Mouse (Mus musculus) hindbrain, embryonic 11.5 days (tissue): ENCODE data around the gene Adk. TPM values are rescaled to one million over a fixed set of nuclear protein-coding genes. Genes with fewer than 3 reads are reported as not detected.

Experiments
- ATAC-seq: fragments of 200-750 bp; cut with Nextera tagmentation; 2 replicates; pipeline ENCODE4 v1.8.0; 2017; ENCODE audit warnings: mild to moderate bottlenecking, moderate TSS enrichment, moderate library complexity; ENCODE audit not compliant: low FRiP score
- DNase-seq: peaks from one replicate; pipeline ENCODE4 v3.0.0-alpha.2; 2015; ENCODE audit warnings: low spot score
- H3K27ac ChIP-seq: fragments of 300-500 bp; sonication (generic); 2 replicates; pipeline ENCODE4 v1.5.1; 2014; ENCODE audit warnings: mild to moderate bottlenecking, low read depth, low read length
- H3K27me3 ChIP-seq: fragments of 300-500 bp; sonication (generic); 2 replicates; pipeline ENCODE4 v1.6.1; 2014; ENCODE audit warnings: mild to moderate bottlenecking, low read length, moderate library complexity, mixed read lengths; ENCODE audit not compliant: control insufficient read depth, insufficient read depth
- H3K36me3 ChIP-seq: fragments of 300-500 bp; sonication (generic); 2 replicates; pipeline ENCODE4 v1.6.1; 2014; ENCODE audit warnings: mild to moderate bottlenecking, low read length, moderate library complexity, mixed read lengths; ENCODE audit not compliant: control insufficient read depth, insufficient read depth
- H3K4me1 ChIP-seq: fragments of 300-500 bp; sonication (generic); replicated peaks from 2 replicates; pipeline ENCODE4 v1.6.1; 2014; ENCODE audit warnings: low read length, mixed read lengths; ENCODE audit not compliant: control insufficient read depth, insufficient read depth
- H3K4me2 ChIP-seq: fragments of 300-500 bp; sonication (generic); replicated peaks from 2 replicates; pipeline ENCODE4 v1.6.1; 2014; ENCODE audit warnings: mild to moderate bottlenecking, low read depth, low read length
- H3K4me3 ChIP-seq: fragments of 300-500 bp; sonication (generic); 2 replicates; pipeline ENCODE4 v1.5.1; 2014; ENCODE audit warnings: low read depth, low read length
- H3K9ac ChIP-seq: fragments of 300-500 bp; sonication (generic); 2 replicates; pipeline ENCODE4 v1.6.1; 2014; ENCODE audit warnings: low read depth, low read length
- H3K9me3 ChIP-seq: fragments of 300-500 bp; sonication (generic); 2 replicates; pipeline ENCODE4 v1.6.1; 2016; ENCODE audit warnings: low read length; ENCODE audit not compliant: control insufficient read depth
- WGBS: fragments of 180-500 bp; shearing (Covaris S2); extraction: QIAGEN DNeasy Blood & Tissue Kit; methylation state at CpG from one replicate; pipeline ENCODE4 v1.1.7; 2014; 5-methylcytosine and 5-hydroxymethylcytosine counted together
- polyA plus RNA-seq: library from polyadenylated mRNA; unstranded; fragments of >200 nt; fragmentation: Nextera tagmentation; extraction: Ambion mirVana; gene quantifications from 2 replicates; pipeline ENCODE4 v1.2.1, GENCODE M21; 2014

Gene Adk
- polyA plus RNA-seq, 1 experiment from 2014 or later = 107 TPM

DNA sequence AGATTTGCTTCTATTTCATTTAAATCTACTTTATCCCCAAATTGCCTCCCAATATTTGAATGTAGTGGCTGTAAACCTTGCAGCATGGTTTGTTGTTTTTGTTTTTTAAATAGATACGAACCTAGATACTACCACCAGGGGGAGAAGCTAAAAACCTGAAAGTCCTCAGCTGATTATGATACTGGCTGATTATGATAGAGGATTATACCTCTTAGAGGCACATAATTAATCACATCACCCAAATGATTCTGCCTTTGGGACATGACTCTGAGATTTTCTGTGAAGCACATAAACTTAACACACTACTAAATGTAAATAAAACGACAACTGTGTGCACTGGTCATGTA is 201.6 kb downstream of the Adk start:
- Histone ChIP-seq H3K4me3 (no peak overlapping the region), H3K4me1 (no peaks in the 10 kb centered on the region; the same call in 1 of the 2 replicates), H3K27me3 (no peaks in the 10 kb centered on the region), H3K9ac (no peak overlapping the region), H3K36me3 (no peaks in the 10 kb centered on the region), H3K27ac (peak overlapping the region; percentile 86), H3K4me2 (no peak overlapping the region), H3K9me3 (no peaks in the 10 kb centered on the region)
- ATAC-seq (0 out of 2 replicates have a peak, but pooled peaks have one; percentile 18), DNase-seq (peak; percentile 44)
- 68% methylated on average over 2 of the region's 2 CpGs for WGBS

- H3K4me2 ChIP-seq = no peak overlapping the region
- ATAC-seq = no peak
Measured at GRCm38 (mm10) chr14:21268229-21268628, 215.9 kb downstream of the Adk start.

GRCm38 (mm10) chr14:21271472-21271871 is 219.1 kb downstream of the Adk start:
- no peak overlapping the region for H3K9ac ChIP-seq
- DNase-seq = no peak
- ATAC-seq = no peak
- 73% methylated on average over 4 of the region's 4 CpGs for WGBS
- no peak overlapping the region for H3K4me3 ChIP-seq
- H3K27ac ChIP-seq = no peak overlapping the region
- no peaks in the 10 kb centered on the region for H3K9me3 ChIP-seq
- no peaks in the 10 kb centered on the region for H3K27me3 ChIP-seq
- no peak overlapping the region for H3K4me2 ChIP-seq
- H3K36me3 ChIP-seq = no peaks in the 10 kb centered on the region
- H3K4me1 ChIP-seq = no peaks in the 10 kb centered on the region

More at GRCm38 (mm10) chr14:21268229-21268628, 215.9 kb downstream of the Adk start:
- no peak overlapping the region for H3K27ac ChIP-seq
- 87% methylated on average over 8 of the region's 8 CpGs for WGBS
- no peaks in the 10 kb centered on the region for H3K4me1 ChIP-seq
- no peak for DNase-seq
- no peak overlapping the region for H3K4me3 ChIP-seq
- H3K9me3 ChIP-seq = no peaks in the 10 kb centered on the region
- H3K27me3 ChIP-seq = no peaks in the 10 kb centered on the region
- H3K9ac ChIP-seq = no peak overlapping the region
- H3K36me3 ChIP-seq = no peaks in the 10 kb centered on the region

DNA sequence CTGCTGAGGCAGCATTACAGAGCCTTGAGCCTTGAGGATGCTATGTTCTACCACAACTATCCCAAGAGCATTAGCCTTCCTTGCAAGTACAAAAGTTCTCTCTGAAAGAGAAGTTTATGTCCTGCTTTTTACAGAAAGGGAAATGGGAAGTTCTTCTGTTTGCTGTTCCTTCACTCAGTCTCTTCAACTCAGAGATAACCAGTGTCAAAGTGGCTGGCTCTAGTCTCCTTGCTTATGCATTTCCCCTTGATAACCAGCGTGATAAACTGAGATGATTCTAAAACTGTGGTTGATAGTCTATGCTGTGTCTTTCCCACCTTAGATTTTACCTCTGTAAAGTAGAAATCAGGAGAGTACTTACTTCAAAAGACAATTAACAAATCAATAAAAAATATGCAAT is 223.4 kb downstream of the Adk start:
- no peaks in the 10 kb centered on the region for H3K36me3 ChIP-seq
- no peaks in the 10 kb centered on the region for H3K9me3 ChIP-seq
- no peaks in the 10 kb centered on the region for H3K27me3 ChIP-seq
- DNase-seq (no peak), ATAC-seq (no peak)
- H3K4me3 ChIP-seq = no peak overlapping the region
- H3K9ac ChIP-seq = no peak overlapping the region
- no peaks in the 10 kb centered on the region for H3K4me1 ChIP-seq
- no peak overlapping the region for H3K4me2 ChIP-seq
- WGBS = 98% methylated on average over 1 of the region's 1 CpGs
- no peak overlapping the region for H3K27ac ChIP-seq

- 96% methylated on average over 2 of the region's 2 CpGs for WGBS
Measured at GRCm38 (mm10) chr14:21278290-21278689, 225.9 kb downstream of the Adk start.

GRCm38 (mm10) chr14:21278907-21279535 is 226.6 kb downstream of the Adk start:
- H3K27me3 ChIP-seq = no peaks in the 10 kb centered on the region
- WGBS = 75% methylated on average over 6 of the region's 6 CpGs
- ATAC-seq = no peak
- no peaks in the 10 kb centered on the region for H3K9me3 ChIP-seq
- no peak for DNase-seq
- H3K27ac ChIP-seq = no peak overlapping the region
- no peak overlapping the region for H3K4me2 ChIP-seq
- no peaks in the 10 kb centered on the region for H3K4me1 ChIP-seq
- H3K36me3 ChIP-seq = no peaks in the 10 kb centered on the region
- no peak overlapping the region for H3K4me3 ChIP-seq
- H3K9ac ChIP-seq = no peak overlapping the region

More at GRCm38 (mm10) chr14:21278290-21278689, 225.9 kb downstream of the Adk start:
- Histone ChIP-seq H3K36me3 (no peaks in the 10 kb centered on the region), H3K9me3 (no peaks in the 10 kb centered on the region), H3K4me1 (no peaks in the 10 kb centered on the region), H3K9ac (no peak overlapping the region), H3K27me3 (no peaks in the 10 kb centered on the region), H3K4me2 (no peak overlapping the region), H3K27ac (no peak overlapping the region), H3K4me3 (no peak overlapping the region)
- ATAC-seq = no peak
- DNase-seq = no peak

DNA sequence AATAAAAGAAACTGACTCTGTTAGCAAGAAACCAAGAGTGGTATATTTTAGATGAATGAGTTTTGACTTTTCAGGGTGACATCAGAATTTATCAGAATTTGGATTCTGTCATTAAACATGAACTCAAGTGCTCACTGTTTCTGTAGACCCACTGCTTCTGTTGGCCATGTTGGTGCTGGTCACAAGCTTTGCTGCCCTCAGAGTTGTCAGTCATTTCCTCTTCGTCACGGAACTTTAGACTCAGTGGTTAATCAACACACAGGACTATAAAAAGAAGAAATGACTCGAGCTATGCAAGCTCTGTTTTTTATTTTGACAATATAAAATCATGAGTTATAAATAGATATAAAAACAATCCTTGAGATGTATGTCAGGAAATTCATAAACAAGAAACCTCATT is 228.1 kb downstream of the Adk start:
- Histone ChIP-seq H3K4me3 (no peak overlapping the region), H3K9ac (no peak overlapping the region), H3K9me3 (no peaks in the 10 kb centered on the region), H3K27ac (no peak overlapping the region), H3K4me1 (no peaks in the 10 kb centered on the region), H3K27me3 (no peaks in the 10 kb centered on the region), H3K4me2 (no peak overlapping the region), H3K36me3 (no peaks in the 10 kb centered on the region)
- no peak for ATAC-seq
- DNase-seq = no peak
- WGBS = 91% methylated on average over 3 of the region's 3 CpGs

GRCm38 (mm10) chr14:21281506-21281905 is 229.1 kb downstream of the Adk start:
- Histone ChIP-seq H3K4me1 (no peaks in the 10 kb centered on the region), H3K27ac (no peak overlapping the region), H3K9ac (no peak overlapping the region), H3K27me3 (no peaks in the 10 kb centered on the region), H3K9me3 (no peaks in the 10 kb centered on the region), H3K4me2 (no peak overlapping the region), H3K4me3 (no peak overlapping the region), H3K36me3 (no peaks in the 10 kb centered on the region)
- ATAC-seq (no peak), DNase-seq (no peak)
- WGBS = 85% methylated on average over 4 of the region's 4 CpGs

DNA sequence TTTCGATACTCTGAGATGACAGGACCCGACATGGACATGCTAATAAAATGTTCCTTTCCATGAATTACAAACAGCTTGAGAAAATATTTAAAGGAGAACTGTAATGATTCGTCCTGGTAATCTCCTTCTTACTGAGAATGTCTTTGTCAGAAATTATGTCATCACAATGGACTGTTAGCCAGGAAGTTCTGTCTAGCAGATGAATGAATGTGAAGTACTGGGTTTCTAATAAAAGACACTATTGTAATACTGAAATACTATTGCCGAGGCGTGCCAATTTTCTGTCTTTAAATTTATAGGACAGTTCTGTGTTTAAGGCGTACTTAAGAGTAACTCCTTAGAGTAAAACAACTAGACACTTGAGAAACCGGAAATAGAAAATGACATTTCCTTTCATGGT is 231.7 kb downstream of the Adk start:
- WGBS = 81% methylated on average over 7 of the region's 7 CpGs
- DNase-seq (no peak), ATAC-seq (no peak)
- no peaks in the 10 kb centered on the region for H3K4me1 ChIP-seq
- no peaks in the 10 kb centered on the region for H3K27me3 ChIP-seq
- H3K9me3 ChIP-seq = no peaks in the 10 kb centered on the region
- H3K9ac ChIP-seq = no peak overlapping the region
- no peak overlapping the region for H3K27ac ChIP-seq
- no peak overlapping the region for H3K4me3 ChIP-seq
- H3K4me2 ChIP-seq = no peak overlapping the region
- no peaks in the 10 kb centered on the region for H3K36me3 ChIP-seq
